22 mouse cellular contexts compared by ENCODE assay signal in genomic region chr4:145210564-145210963, GRCm38 (mm10). TPM values are rescaled to one million over a fixed set of nuclear protein-coding genes. Genes with fewer than 3 reads are reported as not detected.
DNase-seq lines count a peak whose midpoint lies in the region; TF ChIP-seq lines count a peak whose summit lies in the region.
"Had no signal": no experiment of that assay in that cellular context is flagged by ENCODE, and none has a peak within 500 bp of the region (broad histone marks: within the 10 kb centered on the region; RNA-seq: fewer than 3 reads in every experiment).

No protein-coding gene starts in this region.

- dilution Hi-C loops in CH12.LX (cut with MboI; ENCODE audit: extremely low pct_ligation_motif_present, extremely low pct_unique_long_range_greater_than_20kb, low sequenced_read_pairs) = no loop called here

- H3K27ac ChIP-seq in CH12.LX (ENCODE audit: insufficient read depth, low read depth) = no peak overlapping the region
- H3K27ac ChIP-seq: embryonic facial prominence, embryonic 13.5 days; forebrain, embryonic 13.5 days; heart, embryonic 13.5 days; hindbrain, embryonic 15.5 days had no signal

- TF ChIP-seq POLR2A in CH12.LX (IDR thresholded peaks at IDR 0.05; ENCODE audit: low read depth, low read length) = no peak

- no peak overlapping the region for H3K4me3 ChIP-seq in CH12.LX (replicated peaks in 1 of 3; ENCODE audit: low read depth in 2 of 3, low read length in 2 of 3, poor library complexity in 1 of 3)
- H3K4me3 ChIP-seq: embryonic facial prominence, embryonic 13.5 days; forebrain, embryonic 13.5 days; gastrocnemius, adult 2 months; heart, embryonic 13.5 days; hindbrain, embryonic 15.5 days had no signal

- in situ Hi-C loops in CH12.LX (cut with MboI; ENCODE audit: low pct_ligation_motif_present, low pct_unique_long_range_greater_than_20kb, low sequenced_read_pairs) = no loop called here

- H3K9me3 ChIP-seq in CH12.LX (replicated peaks; ENCODE audit: low read length) = no peaks in the 10 kb centered on the region
- H3K9me3 ChIP-seq: embryonic facial prominence, embryonic 13.5 days; forebrain, embryonic 13.5 days; heart, embryonic 13.5 days; hindbrain, embryonic 15.5 days had no signal

- H3K27me3 ChIP-seq in CH12.LX (replicated peaks) = no peaks in the 10 kb centered on the region
- H3K27me3 ChIP-seq in splenic B cell, adult 2 months (ENCODE audit: control insufficient read depth, insufficient read depth, low read length, poor library complexity, severe bottlenecking) = no peaks in the 10 kb centered on the region
- H3K27me3 ChIP-seq: embryonic facial prominence, embryonic 13.5 days; forebrain, embryonic 13.5 days; heart, embryonic 13.5 days; hindbrain, embryonic 15.5 days had no signal

- H3K4me1 ChIP-seq in CH12.LX (ENCODE audit: control insufficient read depth in 1 of 2, insufficient read depth in 2 of 2) = peaks cover 0 to 28% of the 10 kb centered on the region in 2 experiments; a peak in 3 of 4 replicates
- H3K4me1 ChIP-seq: forebrain, embryonic 13.5 days had no signal

- DNase-seq in thymus, postnatal 0 days (ENCODE audit: low spot score) = peak; percentile 54
- DNase-seq in thymus, postnatal 36 days = no peak
- no peak for DNase-seq in CH12.LX (ENCODE audit: extremely low read depth)
- peak; percentile 80 for DNase-seq in induced T-regulatory cell, adult 2 months (ENCODE audit: low read depth)
- DNase-seq in splenic B cell, adult 2 months (ENCODE audit: low read depth, low spot score) = peak; percentile 24
- DNase-seq in cerebellum, adult 8-10 months = no peak
- no peak for DNase-seq in kidney, adult 18-20 months
- DNase-seq in left cerebral cortex, adult 8-10 months (ENCODE audit: low spot score in 2 of 2) = no peak
- DNase-seq: adrenal gland, postnatal 10 days; cerebellum, adult 11-12 months; cerebellum, adult 9-11 months; cerebellum, postnatal 36 days; forebrain, postnatal 0 days; gastrocnemius, adult 2 months; gastrocnemius, postnatal 36 days; heart, adult 11 months; heart, postnatal 36 days had no signal

- H3K36me3 ChIP-seq in CH12.LX (replicated peaks in 1 of 2; ENCODE audit: control insufficient read depth in 1 of 2, insufficient read depth in 1 of 2, low read length in 1 of 2) = peaks cover 20 to 26% of the 10 kb centered on the region in 2 experiments
- H3K36me3 ChIP-seq in splenic B cell, adult 2 months (ENCODE audit: control insufficient read depth, insufficient read depth, low read length, poor library complexity, severe bottlenecking) = peaks cover 1% of the 10 kb centered on the region; the same call in 1 of the 2 replicates
- H3K36me3 ChIP-seq: embryonic facial prominence, embryonic 13.5 days; G1E; heart, embryonic 13.5 days; hindbrain, embryonic 15.5 days had no signal

- TF ChIP-seq RAD21 in CH12.LX (IDR thresholded peaks at IDR 0.05; ENCODE audit: low read depth, low read length) = no peak

- TF ChIP-seq EP300 in CH12.LX (IDR thresholded peaks at IDR 0.05; ENCODE audit: low read length) = no peak

- no peak overlapping the region for H3K4me2 ChIP-seq in CH12.LX (ENCODE audit: insufficient read depth, low read depth, poor library complexity, severe bottlenecking)
- H3K4me2 ChIP-seq: embryonic facial prominence, embryonic 13.5 days; forebrain, embryonic 13.5 days; heart, embryonic 13.5 days; hindbrain, embryonic 15.5 days had no signal

- no peak overlapping the region for H3K9ac ChIP-seq in CH12.LX (ENCODE audit: insufficient read depth, low read depth)
- H3K9ac ChIP-seq: embryonic facial prominence, embryonic 13.5 days; forebrain, embryonic 13.5 days; forebrain, postnatal 0 days; heart, embryonic 13.5 days; hindbrain, embryonic 15.5 days had no signal

- H3K79me2 ChIP-seq in CH12.LX (replicated peaks; ENCODE audit: control insufficient read depth, extremely low read depth, insufficient read depth, poor library complexity, severe bottlenecking) = no peaks in the 10 kb centered on the region

- no peak for TF ChIP-seq CTCF in CH12.LX (conservative IDR thresholded peaks at IDR 0.05 in 1 of 2, IDR thresholded peaks at IDR 0.05 in 1 of 2; ENCODE audit: low read depth in 2 of 2, low read length in 2 of 2)

TF ChIP-seq in CH12.LX, 34 proteins besides CTCF, POLR2A, EP300 and RAD21:
- TF ChIP-seq MXI1 (IDR thresholded peaks at IDR 0.05; ENCODE audit: low read depth, low read length) (no peak), ZNF384 (IDR thresholded peaks at IDR 0.05; ENCODE audit: low read depth, low read length) (peak; percentile 20; the same call in 1 of the 2 replicates)

RNA-seq across cellular contexts. Expression of gene Vps13d, which starts 15.8 kb away (rescaled TPM):
- polyA plus RNA-seq in thymus, postnatal 0 days (2015; fragmentation: Nextera tagmentation; extraction: Ambion mirVana) = 13.0 and 13.1 TPM in 2 replicates
- total RNA-seq in CH12.LX (2012; rRNA removed) (9.7 and 10.8 TPM in 2 replicates), CH12.LX (2014; rRNA removed) (8.2 and 9.8 TPM in 2 replicates)
- polyA plus RNA-seq in CH12.LX (2012; ENCODE audit: insufficient read length, low read depth) = 9.4 and 9.6 TPM in 2 replicates
- 10 to 100 TPM; 57.5 to 69.7 (median 65.1) TPM for total RNA-seq in left cerebral cortex, adult 8-10 months (2022)

RNA-seq across cellular contexts. Expression of gene Tnfrsf1b, which starts 36.1 kb away (rescaled TPM):
- polyA plus RNA-seq in thymus, postnatal 0 days (2015; fragmentation: Nextera tagmentation; extraction: Ambion mirVana) = 12.5 and 12.9 TPM in 2 replicates
- total RNA-seq in CH12.LX (2012; rRNA removed) (14.9 and 16.7 TPM in 2 replicates), CH12.LX (2014; rRNA removed) (10.7 and 11.4 TPM in 2 replicates)
- polyA plus RNA-seq in CH12.LX (2012; ENCODE audit: insufficient read length, low read depth) = 18.8 and 21.6 TPM in 2 replicates
- 1 to 10 TPM; 2.5 to 4.4 (median 3.9) TPM for total RNA-seq in left cerebral cortex, adult 8-10 months (2022)
- total RNA-seq: G1E had no signal
- polyA plus RNA-seq: G1E had no signal

Comparison
In these comparisons a context has a peak if more than half of its experiments do, and no peak if none do; other contexts are left out.
1. DNase-seq: peak in thymus, postnatal 0 days (single experiment), induced T-regulatory cell, adult 2 months (single experiment) and splenic B cell, adult 2 months (single experiment); none in thymus, postnatal 36 days (0 of 2), CH12.LX (single experiment), cerebellum, adult 8-10 months (single experiment), kidney, adult 18-20 months (single experiment) and left cerebral cortex, adult 8-10 months (0 of 2).
2. RNA of gene Vps13d, which starts 15.8 kb away (total RNA-seq): 57.5 to 69.7 TPM in left cerebral cortex, adult 8-10 months; 8.2 to 10.8 TPM in CH12.LX; every median in the first group is over 4 times any median in the second.